In genomic region chr2:160717269-160717668, GRCm38 (mm10) we compare ENCODE assay signal across 9 mouse cellular contexts. TPM values are rescaled to one million over a fixed set of nuclear protein-coding genes. Genes with fewer than 3 reads are reported as not detected.
DNase-seq lines count a peak whose midpoint lies in the region; ATAC-seq and TF ChIP-seq lines count a peak whose summit lies in the region.
"Had no signal": no experiment of that assay in that cellular context is flagged by ENCODE, and none has a peak within 500 bp of the region (broad histone marks: within the 10 kb centered on the region; RNA-seq: fewer than 3 reads in every experiment).

No protein-coding gene starts in this region.

- 72% methylated on average over 5 of the region's 5 CpGs for WGBS in intestine, postnatal 0 days
- WGBS in intestine, embryonic 15.5 days: 72% methylated on average over 5 of the region's 5 CpGs
- WGBS in embryonic facial prominence, embryonic 10.5 days: 79% methylated on average over 5 of the region's 5 CpGs

- in situ Hi-C loops in ES-E14 (cut with MboI; ENCODE audit: low sequenced_read_pairs in 2 of 2, unreplicated experiment in 2 of 2): no loop called here

- no peak overlapping the region for H3K4me3 ChIP-seq in intestine, postnatal 0 days (ENCODE audit: low read depth, low read length)
- no peak overlapping the region for H3K4me3 ChIP-seq in intestine, embryonic 15.5 days (replicated peaks)
- H3K4me3 ChIP-seq in ES-E14 (ENCODE audit: insufficient read depth in 1 of 2, low read depth in 1 of 2, low read length in 2 of 2, poor library complexity in 1 of 2, severe bottlenecking in 1 of 2): no peak overlapping the region
- H3K4me3 ChIP-seq in embryonic facial prominence, embryonic 10.5 days: no peak overlapping the region
- H3K4me3 ChIP-seq: erythroblast, embryonic 14.5 days; limb, embryonic 15.5 days had no signal

- no peak for ATAC-seq in intestine, postnatal 0 days
- ATAC-seq in intestine, embryonic 15.5 days: no peak
- ATAC-seq in neutrophil, adult 5-6 weeks (ENCODE audit: extremely low read depth, insufficient number of reproducible peaks, low FRiP score, poor library complexity, severe bottlenecking): peak; percentile 58; the same call in 1 of the 2 replicates

- H3K27ac ChIP-seq in intestine, postnatal 0 days (ENCODE audit: low read depth, low read length): no peak overlapping the region
- no peak overlapping the region for H3K27ac ChIP-seq in intestine, embryonic 15.5 days
- H3K27ac ChIP-seq in ES-E14 (ENCODE audit: insufficient read depth, low read depth, low read length, poor library complexity, severe bottlenecking): no peak overlapping the region
- H3K27ac ChIP-seq in embryonic facial prominence, embryonic 10.5 days (replicated peaks): no peak overlapping the region
- H3K27ac ChIP-seq: limb, embryonic 15.5 days had no signal

- no peaks in the 10 kb centered on the region for H3K27me3 ChIP-seq in intestine, postnatal 0 days (replicated peaks; ENCODE audit: control insufficient read depth, insufficient read depth, low read length)
- no peaks in the 10 kb centered on the region for H3K27me3 ChIP-seq in intestine, embryonic 15.5 days (replicated peaks)
- H3K27me3 ChIP-seq in embryonic facial prominence, embryonic 10.5 days (replicated peaks; ENCODE audit: low read depth, poor library complexity, severe bottlenecking): no peaks in the 10 kb centered on the region
- H3K27me3 ChIP-seq: limb, embryonic 15.5 days had no signal

- H3K9me3 ChIP-seq in intestine, postnatal 0 days (ENCODE audit: control insufficient read depth): no peaks in the 10 kb centered on the region
- H3K9me3 ChIP-seq in intestine, embryonic 15.5 days: no peaks in the 10 kb centered on the region
- H3K9me3 ChIP-seq in ES-E14 (ENCODE audit: control insufficient read depth, insufficient read depth, low read depth, low read length): no peaks in the 10 kb centered on the region
- no peaks in the 10 kb centered on the region for H3K9me3 ChIP-seq in embryonic facial prominence, embryonic 10.5 days
- H3K9me3 ChIP-seq: limb, embryonic 15.5 days had no signal

- no peak overlapping the region for H3K4me2 ChIP-seq in intestine, postnatal 0 days (replicated peaks; ENCODE audit: low read depth)
- no peak overlapping the region for H3K4me2 ChIP-seq in intestine, embryonic 15.5 days (replicated peaks)
- H3K4me2 ChIP-seq: limb, embryonic 15.5 days had no signal

- peak; percentile 81 for TF ChIP-seq CTCF in intestine, postnatal 0 days (IDR thresholded peaks at IDR 0.05; ENCODE audit: low read depth)

- H3K4me1 ChIP-seq in intestine, postnatal 0 days (replicated peaks; ENCODE audit: control insufficient read depth, insufficient read depth, low read length): no peaks in the 10 kb centered on the region
- no peaks in the 10 kb centered on the region for H3K4me1 ChIP-seq in intestine, embryonic 15.5 days (replicated peaks)
- no peaks in the 10 kb centered on the region for H3K4me1 ChIP-seq in ES-E14 (ENCODE audit: control insufficient read depth in 2 of 2, insufficient read depth in 2 of 2, low read length in 2 of 2, poor library complexity in 1 of 2)
- H3K4me1 ChIP-seq in embryonic facial prominence, embryonic 10.5 days: no peaks in the 10 kb centered on the region
- H3K4me1 ChIP-seq: limb, embryonic 15.5 days had no signal

- no peak overlapping the region for H3K9ac ChIP-seq in intestine, postnatal 0 days (ENCODE audit: low read depth, low read length)
- H3K9ac ChIP-seq in intestine, embryonic 15.5 days: no peak overlapping the region
- H3K9ac ChIP-seq in ES-E14 (ENCODE audit: insufficient read depth, low read depth, low read length, poor library complexity, severe bottlenecking): no peak overlapping the region
- H3K9ac ChIP-seq: limb, embryonic 15.5 days had no signal

- H3K36me3 ChIP-seq in intestine, postnatal 0 days (ENCODE audit: control insufficient read depth, insufficient read depth): peaks cover 81% of the 10 kb centered on the region
- peaks cover 55% of the 10 kb centered on the region for H3K36me3 ChIP-seq in intestine, embryonic 15.5 days
- H3K36me3 ChIP-seq in ES-E14 (ENCODE audit: control insufficient read depth, insufficient read depth, low read length, poor library complexity, severe bottlenecking): peaks cover 11% of the 10 kb centered on the region
- H3K36me3 ChIP-seq in embryonic facial prominence, embryonic 10.5 days (replicated peaks): peaks cover 99% of the 10 kb centered on the region

- DNase-seq in B cell, adult 2 months: peak; percentile 75 to 78
- peak; percentile 40 for DNase-seq in ES-E14 (ENCODE audit: low read depth, low spot score)
- peak; percentile 53 for DNase-seq in embryonic facial prominence, embryonic 10.5 days (ENCODE audit: low spot score)
- DNase-seq in Muller cell, postnatal 12 days (ENCODE audit: inconsistent ontology term): no peak

TF ChIP-seq in ES-E14, 5 proteins besides CTCF, POLR2A, EP300 and RAD21:
- TF ChIP-seq HCFC1 (IDR thresholded peaks at IDR 0.05; ENCODE audit: borderline replicate concordance, insufficient read depth, low read length): no peak
- TF ChIP-seq MAFK (IDR thresholded peaks at IDR 0.05; ENCODE audit: insufficient read depth, low read depth, low read length): no peak
- TF ChIP-seq CHD2 (IDR thresholded peaks at IDR 0.05; ENCODE audit: low read depth, low read length): no peak
- no peak for TF ChIP-seq ZNF384 (IDR thresholded peaks at IDR 0.05; ENCODE audit: low read depth, low read length)
- no peak for TF ChIP-seq ZC3H11A (IDR thresholded peaks at IDR 0.05; ENCODE audit: borderline replicate concordance, low read depth, low read length)

RNA-seq across cellular contexts. Expression of gene Plcg1, which starts 13.8 kb away (rescaled TPM):
- 10.9 and 13.3 TPM in 2 replicates for polyA plus RNA-seq in intestine, postnatal 0 days (2015; fragmentation: Nextera tagmentation; extraction: Ambion mirVana)
- polyA plus RNA-seq in intestine, embryonic 15.5 days (2015; fragmentation: Nextera tagmentation; extraction: Ambion mirVana): 29.6 and 29.7 TPM in 2 replicates
- total RNA-seq in ES-E14 (2012; rRNA removed): 59.0 and 96.8 TPM in 2 replicates
- polyA plus RNA-seq in embryonic facial prominence, embryonic 10.5 days (2016; fragmentation: Nextera tagmentation; extraction: Ambion mirVana): 80.9 and 81.8 TPM in 2 replicates
- 58.1 and 67.6 TPM in 2 replicates for total RNA-seq in neutrophil, adult 5-6 weeks (2017)
